10 mouse cellular contexts compared by ENCODE assay signal in the genomic region with DNA sequence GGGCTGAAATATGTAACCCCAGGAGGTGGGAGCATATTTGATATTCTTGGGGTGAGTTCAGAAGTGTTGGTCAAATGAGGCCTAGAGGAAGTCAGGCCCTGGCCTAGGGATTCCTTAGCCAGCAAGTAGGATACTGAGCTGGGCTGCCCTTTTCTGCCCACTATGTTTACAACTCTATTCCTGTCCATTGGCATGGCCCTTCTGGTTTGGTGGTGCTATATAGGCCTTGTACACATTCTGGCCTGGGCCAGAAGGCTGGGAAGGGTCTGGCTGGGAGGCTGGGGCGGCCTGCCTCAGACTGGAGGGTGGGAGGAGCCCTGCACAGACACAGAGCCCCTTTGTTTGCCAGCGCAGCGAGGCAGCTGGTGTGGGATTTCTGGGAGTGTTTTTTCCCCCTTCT. TPM values are rescaled to one million over a fixed set of nuclear protein-coding genes. Genes with fewer than 3 reads are reported as not detected.
DNase-seq lines count a peak whose midpoint lies in the region; ATAC-seq and TF ChIP-seq lines count a peak whose summit lies in the region.
"Had no signal": no experiment of that assay in that cellular context is flagged by ENCODE, and none has a peak within 500 bp of the region (broad histone marks: within the 10 kb centered on the region; RNA-seq: fewer than 3 reads in every experiment).

No protein-coding gene starts in this region.

- no peak overlapping the region for H3K27ac ChIP-seq in cerebellum, adult 2 months (ENCODE audit: insufficient read depth, low read length)
- H3K27ac ChIP-seq in limb, embryonic 15.5 days: peak overlapping the region; percentile 80
- peak overlapping the region; percentile 31; the same call in 1 of the 2 replicates for H3K27ac ChIP-seq in stomach, embryonic 16.5 days (ENCODE audit: low read length)

- peaks cover 86% of the 10 kb centered on the region for H3K36me3 ChIP-seq in megakaryocyte, embryonic 14.5 days (replicated peaks; ENCODE audit: low read length)
- no peaks in the 10 kb centered on the region for H3K36me3 ChIP-seq in limb, embryonic 15.5 days
- H3K36me3 ChIP-seq in stomach, embryonic 16.5 days (ENCODE audit: control insufficient read depth, insufficient read depth, low read length): no peaks in the 10 kb centered on the region

- no peak overlapping the region for H3K4me2 ChIP-seq in limb, embryonic 15.5 days
- H3K4me2 ChIP-seq in stomach, embryonic 16.5 days (ENCODE audit: low read depth, low read length): no peak overlapping the region

- WGBS in cerebellum, adult 2 months: 59% methylated on average over 3 of the region's 3 CpGs
- WGBS in limb, embryonic 15.5 days: 23% methylated on average over 3 of the region's 3 CpGs
- 35% methylated on average over 3 of the region's 3 CpGs for WGBS in stomach, embryonic 16.5 days

- H3K4me1 ChIP-seq in cerebellum, adult 2 months (ENCODE audit: control insufficient read depth, insufficient read depth, low read length): peaks cover 28% of the 10 kb centered on the region
- peaks cover 100% of the 10 kb centered on the region for H3K4me1 ChIP-seq in megakaryocyte, embryonic 14.5 days
- peaks cover 72% of the 10 kb centered on the region for H3K4me1 ChIP-seq in limb, embryonic 15.5 days
- H3K4me1 ChIP-seq in stomach, embryonic 16.5 days (ENCODE audit: control insufficient read depth, insufficient read depth, low read length): peaks cover 30% of the 10 kb centered on the region

- TF ChIP-seq POLR2A in cerebellum, adult 2 months (IDR thresholded peaks at IDR 0.05; ENCODE audit: borderline replicate concordance, insufficient read depth, low read length): no peak

- peak; percentile 54 to 69 for DNase-seq in cerebellum, postnatal 10 days
- no peak for DNase-seq in cerebellum, adult 2 months
- no peak for DNase-seq in cerebellum, adult 11 months
- no peak for DNase-seq in B cell, adult 2 months
- DNase-seq: thymus, postnatal 14 days had no signal

- H3K27me3 ChIP-seq in cerebellum, adult 2 months (ENCODE audit: control insufficient read depth, insufficient read depth, low read length): no peaks in the 10 kb centered on the region
- H3K27me3 ChIP-seq in megakaryocyte, embryonic 14.5 days (replicated peaks): no peaks in the 10 kb centered on the region
- H3K27me3 ChIP-seq in limb, embryonic 15.5 days: no peaks in the 10 kb centered on the region
- no peaks in the 10 kb centered on the region for H3K27me3 ChIP-seq in stomach, embryonic 16.5 days (ENCODE audit: control insufficient read depth, insufficient read depth, low read length)

- H3K4me3 ChIP-seq in cerebellum, adult 2 months (replicated peaks; ENCODE audit: insufficient read depth, low read depth, low read length): no peak overlapping the region
- H3K4me3 ChIP-seq in megakaryocyte, embryonic 14.5 days (replicated peaks): peak overlapping the region; percentile 57
- H3K4me3 ChIP-seq in limb, embryonic 15.5 days: no peak overlapping the region
- H3K4me3 ChIP-seq in stomach, embryonic 16.5 days (replicated peaks; ENCODE audit: low read length): no peak overlapping the region
- H3K4me3 ChIP-seq: myocyte had no signal

- H3K9ac ChIP-seq in limb, embryonic 15.5 days: no peak overlapping the region
- H3K9ac ChIP-seq in stomach, embryonic 16.5 days (ENCODE audit: low read length): 0 out of 2 replicates have a peak overlapping the region, but pooled peaks have one; percentile 33

- TF ChIP-seq CTCF in cerebellum, adult 2 months (IDR thresholded peaks at IDR 0.05; ENCODE audit: borderline replicate concordance, insufficient read depth, low read depth, low read length): no peak

- ATAC-seq in megakaryocyte, adult 5-6 weeks (ENCODE audit: poor library complexity, severe bottlenecking): no peak
- ATAC-seq in limb, embryonic 15.5 days (ENCODE audit: insufficient number of reproducible peaks, low FRiP score, low TSS enrichment, low read depth): no peak
- ATAC-seq in stomach, embryonic 16.5 days (ENCODE audit: insufficient read depth, low FRiP score): peak; percentile 65; the same call in 1 of the 2 replicates

- H3K9me3 ChIP-seq in megakaryocyte, embryonic 14.5 days: no peaks in the 10 kb centered on the region
- H3K9me3 ChIP-seq in limb, embryonic 15.5 days: no peaks in the 10 kb centered on the region
- H3K9me3 ChIP-seq in stomach, embryonic 16.5 days (replicated peaks; ENCODE audit: control insufficient read depth, low read length): no peaks in the 10 kb centered on the region

RNA-seq across cellular contexts. Expression of a gene that starts 15.1 kb away (rescaled TPM):
- 93.0 and 93.4 TPM in 2 replicates for polyA plus RNA-seq in cerebellum, adult 2 months (2012; rRNA removed)
- 504 and 573 TPM in 2 replicates for polyA plus RNA-seq in megakaryocyte, embryonic 14.5 days (2012; ENCODE audit: insufficient read depth, low replicate concordance)
- 12.6 and 17.4 TPM in 2 replicates for total RNA-seq in megakaryocyte, adult 5-6 weeks (2015)
- total RNA-seq in megakaryocyte, adult 5-6 weeks (2017): 12.0 and 16.1 TPM in 2 replicates
- polyA plus RNA-seq in limb, embryonic 15.5 days (2015; fragmentation: Nextera tagmentation; extraction: Ambion mirVana): 54.0 and 55.1 TPM in 2 replicates
- polyA plus RNA-seq in stomach, embryonic 16.5 days (2015; fragmentation: Nextera tagmentation; extraction: Ambion mirVana): 35.7 and 38.6 TPM in 2 replicates

RNA-seq across cellular contexts. Expression of a gene that starts 55.7 kb away (rescaled TPM):
- 7.0 and 7.8 TPM in 2 replicates for polyA plus RNA-seq in cerebellum, adult 2 months (2012; rRNA removed)
- not detected in 2 replicates for polyA plus RNA-seq in megakaryocyte, embryonic 14.5 days (2012; ENCODE audit: insufficient read depth, low replicate concordance)
- not detected in 2 replicates for total RNA-seq in megakaryocyte, adult 5-6 weeks (2015)
- not detected in 2 replicates for total RNA-seq in megakaryocyte, adult 5-6 weeks (2017)
- 0.71 and 0.72 TPM in 2 replicates for polyA plus RNA-seq in limb, embryonic 15.5 days (2015; fragmentation: Nextera tagmentation; extraction: Ambion mirVana)
- 0.22 and 0.42 TPM in 2 replicates for polyA plus RNA-seq in stomach, embryonic 16.5 days (2015; fragmentation: Nextera tagmentation; extraction: Ambion mirVana)

Comparison
In these comparisons a context has a peak if more than half of its experiments do, and no peak if none do; other contexts are left out.
1. DNase-seq: peak in cerebellum, postnatal 10 days (2 of 2); none in cerebellum, adult 2 months (0 of 2), cerebellum, adult 11 months (single experiment) and B cell, adult 2 months (0 of 2).